Mouse (Mus musculus): ENCODE measurements at regions not wholly inside any gene's neighbourhood (a gene's known extent, or its start where the extent isn't known, plus 50 kb on each side); places are given as distances from the start of the nearest gene placed in this dataset.
A peak's percentile ranks its signal among the peaks of the same experiment; 100 is the strongest.

GRCm38 (mm10) chr3:33305756-33306155 is 162.7 kb upstream of the Pex5l start:
- DNase-seq (ENCODE audit: low read depth, low spot score): peak; percentile 21

- DNase-seq (ENCODE audit: low read depth, low spot score): no peak
Measured at GRCm38 (mm10) chr3:33262797-33263196, 119.8 kb upstream of the Pex5l start.

GRCm38 (mm10) chr3:33219271-33220065 is 76.4 kb upstream of the Pex5l start:
- no peak for DNase-seq (ENCODE audit: low read depth, low spot score)

- DNase-seq (ENCODE audit: low read depth, low spot score): no peak
Measured at GRCm38 (mm10) chr3:33218291-33218690, 75.2 kb upstream of the Pex5l start.

- DNase-seq (ENCODE audit: low read depth, low spot score): no peak
Measured at GRCm38 (mm10) chr3:33217360-33218034, 74.5 kb upstream of the Pex5l start.

GRCm38 (mm10) chr3:33211224-33211817 is 68.3 kb upstream of the Pex5l start:
- DNase-seq (ENCODE audit: low read depth, low spot score): no peak

Data from telencephalon, adult 2 months (tissue).